In genomic region chr7:123983177-123984046, GRCm38 (mm10) we compare ENCODE assay signal across 8 mouse cellular contexts. TPM values are rescaled to one million over a fixed set of nuclear protein-coding genes. Genes with fewer than 3 reads are reported as not detected.
DNase-seq lines count a peak whose midpoint lies in the region; ATAC-seq lines count a peak whose summit lies in the region.

No protein-coding gene starts in this region.

- DNase-seq in cerebellum, postnatal 10 days = peak; percentile 31 to 38
- DNase-seq in cerebellum, adult 9-10 months = no peak
- DNase-seq in lung, postnatal 14 days = no peak
- no peak for DNase-seq in urinary bladder, postnatal 36 days (ENCODE audit: low spot score in 2 of 2)
- no peak for DNase-seq in cerebellum, adult 9-11 months

- H3K9ac ChIP-seq in lung, embryonic 15.5 days = no peak overlapping the region
- no peak overlapping the region for H3K9ac ChIP-seq in intestine, embryonic 16.5 days (ENCODE audit: low read depth, low read length)
- H3K9ac ChIP-seq in neural tube, embryonic 14.5 days (replicated peaks; ENCODE audit: low read depth, low read length) = peak overlapping the region; percentile 62

- H3K4me1 ChIP-seq in lung, embryonic 15.5 days = peaks cover 3% of the 10 kb centered on the region; the same call in 1 of the 2 replicates
- H3K4me1 ChIP-seq in intestine, embryonic 16.5 days (ENCODE audit: control insufficient read depth, insufficient read depth, low read length) = peaks cover 5% of the 10 kb centered on the region
- no peaks in the 10 kb centered on the region for H3K4me1 ChIP-seq in neural tube, embryonic 14.5 days (ENCODE audit: control insufficient read depth, insufficient read depth, low read length)

- peaks cover 87% of the 10 kb centered on the region for H3K27me3 ChIP-seq in lung, embryonic 15.5 days
- H3K27me3 ChIP-seq in intestine, embryonic 16.5 days (replicated peaks; ENCODE audit: control insufficient read depth, insufficient read depth, low read length) = peaks cover 62% of the 10 kb centered on the region
- H3K27me3 ChIP-seq in neural tube, embryonic 14.5 days (ENCODE audit: control insufficient read depth, insufficient read depth, low read length) = peaks cover 39% of the 10 kb centered on the region

- H3K36me3 ChIP-seq in lung, embryonic 15.5 days = no peaks in the 10 kb centered on the region
- H3K36me3 ChIP-seq in intestine, embryonic 16.5 days (ENCODE audit: control insufficient read depth, insufficient read depth, low read length) = no peaks in the 10 kb centered on the region
- no peaks in the 10 kb centered on the region for H3K36me3 ChIP-seq in neural tube, embryonic 14.5 days (ENCODE audit: control insufficient read depth, insufficient read depth, low read length)

- H3K4me3 ChIP-seq in lung, embryonic 15.5 days = peak overlapping the region; percentile 47
- peak overlapping the region; percentile 51 for H3K4me3 ChIP-seq in intestine, embryonic 16.5 days (ENCODE audit: low read length)
- H3K4me3 ChIP-seq in neural tube, embryonic 14.5 days (ENCODE audit: low read depth, low read length) = peak overlapping the region; percentile 64

- no peak for ATAC-seq in lung, embryonic 15.5 days (ENCODE audit: borderline replicate concordance, extremely low read depth, low FRiP score, low TSS enrichment)
- no peak for ATAC-seq in intestine, embryonic 16.5 days
- peak; percentile 49; the same call in 1 of the 2 replicates for ATAC-seq in neural tube, embryonic 14.5 days (ENCODE audit: low read depth)

- peak overlapping the region; percentile 90 for H3K4me2 ChIP-seq in lung, embryonic 15.5 days
- H3K4me2 ChIP-seq in intestine, embryonic 16.5 days (ENCODE audit: low read depth, low read length) = peak overlapping the region; percentile 88
- H3K4me2 ChIP-seq in neural tube, embryonic 14.5 days (ENCODE audit: low read depth, low read length) = peak overlapping the region; percentile 97

- H3K27ac ChIP-seq in lung, embryonic 15.5 days = no peak overlapping the region
- H3K27ac ChIP-seq in intestine, embryonic 16.5 days (ENCODE audit: low read length) = no peak overlapping the region
- H3K27ac ChIP-seq in neural tube, embryonic 14.5 days (ENCODE audit: low read depth, low read length) = no peak overlapping the region

- WGBS in lung, embryonic 15.5 days = under 1% methylated on average over 80 of the region's 97 CpGs
- WGBS in intestine, embryonic 16.5 days = 1% methylated on average over 77 of the region's 97 CpGs
- under 1% methylated on average over 66 of the region's 97 CpGs for WGBS in neural tube, embryonic 14.5 days

- H3K9me3 ChIP-seq in lung, embryonic 15.5 days = no peaks in the 10 kb centered on the region
- H3K9me3 ChIP-seq in intestine, embryonic 16.5 days (ENCODE audit: control insufficient read depth, low read length) = no peaks in the 10 kb centered on the region
- no peaks in the 10 kb centered on the region for H3K9me3 ChIP-seq in neural tube, embryonic 14.5 days (ENCODE audit: control insufficient read depth, low read length)

RNA-seq across cellular contexts. Expression of gene Hs3st4, which starts 0.7 kb away (rescaled TPM):
- 0.06 TPM in 1 of 2 replicates, not detected in the other for polyA plus RNA-seq in lung, embryonic 15.5 days (2015; fragmentation: Nextera tagmentation; extraction: Ambion mirVana)
- polyA plus RNA-seq in intestine, embryonic 16.5 days (2015; fragmentation: Nextera tagmentation; extraction: Ambion mirVana) = 0.05 and 0.09 TPM in 2 replicates
- 6.3 and 11.0 TPM in 2 replicates for polyA plus RNA-seq in neural tube, embryonic 14.5 days (2014; fragmentation: Nextera tagmentation; extraction: Ambion mirVana)

Comparison
In these comparisons a context has a peak if more than half of its experiments do, and no peak if none do; other contexts are left out.
1. DNase-seq: peak in cerebellum, postnatal 10 days (2 of 2); none in cerebellum, adult 9-10 months (single experiment), lung, postnatal 14 days (single experiment), urinary bladder, postnatal 36 days (0 of 2) and cerebellum, adult 9-11 months (single experiment).
2. Peak in every context shown above with its lines, with median percentiles within 50 percentile points of each other: H3K4me2 ChIP-seq and H3K4me3 ChIP-seq.